Mouse (Mus musculus) heart, postnatal 0 days (tissue): ENCODE results near the gene March1.

Experiments used
- CTCF ChIP-seq: IDR thresholded peaks from 2 replicates; pipeline ENCODE4 v1.5.1; 2016; ENCODE audit warnings: antibody characterized with exemption, control low read depth, low read depth
- EP300 ChIP-seq: IDR thresholded peaks from 2 replicates; pipeline ENCODE4 v1.6.1; 2016; ENCODE audit warnings: antibody characterized with exemption, low read depth

DNA sequence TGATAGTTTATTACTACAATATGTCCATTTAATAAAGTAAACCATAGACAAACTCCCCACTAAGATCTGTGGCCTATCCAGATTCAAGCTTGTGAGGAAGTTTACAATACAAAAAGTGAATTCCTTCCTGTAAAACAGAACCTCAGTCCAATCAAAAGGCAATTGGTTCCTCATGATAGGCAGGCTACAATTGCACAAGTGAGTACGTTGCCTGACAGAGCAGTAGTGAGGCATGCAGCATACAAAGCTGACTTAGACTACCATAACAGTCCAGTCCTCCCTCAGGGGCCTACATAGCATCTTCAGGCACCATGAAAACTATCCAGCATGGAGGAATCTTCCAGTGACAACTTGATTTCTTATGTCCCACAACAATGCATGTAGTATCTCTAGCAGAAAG lies 782.4 kb downstream of the March1 start:
- no peak for TF ChIP-seq CTCF
- no peak for TF ChIP-seq EP300
